Mouse (Mus musculus) small intestine, adult 2 months (tissue): ENCODE data around the gene Mnd1. TPM values are rescaled to one million over a fixed set of nuclear protein-coding genes. Genes with fewer than 3 reads are reported as not detected.
A peak's percentile ranks its signal among the peaks of the same experiment; 100 is the strongest.

Experiments used
- H3K27ac ChIP-seq: fragments of 200-500 bp; 2 replicates; pipeline ENCODE4 v1.5.1; 2012; ENCODE audit warnings: low read depth, low read length, control low read depth, inconsistent platforms; ENCODE audit not compliant: insufficient read depth
- H3K27me3 ChIP-seq: fragments of 200-500 bp; 2 replicates; pipeline ENCODE4 v1.6.1; 2012; ENCODE audit warnings: mild to moderate bottlenecking, moderate library complexity, low read length, inconsistent platforms; ENCODE audit not compliant: control insufficient read depth, insufficient read depth
- H3K36me3 ChIP-seq: fragments of 200-500 bp; 2 replicates; pipeline ENCODE4 v1.6.1; 2012; ENCODE audit warnings: mild to moderate bottlenecking, low read length, control low read depth, inconsistent platforms; ENCODE audit not compliant: control insufficient read depth, insufficient read depth
- H3K4me1 ChIP-seq: fragments of 200-500 bp; 2 replicates; pipeline ENCODE4 v1.6.1; 2012; ENCODE audit warnings: low read length, inconsistent platforms, mixed read lengths; ENCODE audit not compliant: control insufficient read depth, insufficient read depth, insufficient read length
- H3K4me3 ChIP-seq: fragments of 200-500 bp; 2 replicates; pipeline ENCODE4 v1.5.1; 2012; ENCODE audit warnings: low read depth, mild to moderate bottlenecking, control low read depth, inconsistent platforms, low read length, moderate library complexity
- CTCF ChIP-seq: fragments of 200-500 bp; IDR thresholded peaks from 2 replicates; pipeline ENCODE4 v1.5.1; 2012; ENCODE audit warnings: low read depth, mild to moderate bottlenecking, control low read depth, inconsistent platforms, low read length, moderate library complexity, mixed read lengths; ENCODE audit not compliant: insufficient replicate concordance, insufficient read length; ENCODE audit errors: extremely low read depth
- POLR2A ChIP-seq: fragments of 200-500 bp; IDR thresholded peaks from 2 replicates; pipeline ENCODE4 v1.6.1; 2012; ENCODE audit warnings: low read depth, mild to moderate bottlenecking, control low read depth, inconsistent platforms, low read length, moderate library complexity
- WGBS: fragments of 180-500 bp; shearing (Covaris S2); methylation state at CpG from one replicate; pipeline ENCODE4 v1.1.7; 2018; 5-methylcytosine and 5-hydroxymethylcytosine counted together
- polyA plus RNA-seq: library from polyadenylated mRNA; depleted of rRNA; stranded (reverse); fragments of >200 nt; gene quantifications from 2 replicates; pipeline ENCODE4 v1.2.3, GENCODE M21; 2012

Mnd1 gene
- polyA plus RNA-seq, 1 experiment = not detected

DNA sequence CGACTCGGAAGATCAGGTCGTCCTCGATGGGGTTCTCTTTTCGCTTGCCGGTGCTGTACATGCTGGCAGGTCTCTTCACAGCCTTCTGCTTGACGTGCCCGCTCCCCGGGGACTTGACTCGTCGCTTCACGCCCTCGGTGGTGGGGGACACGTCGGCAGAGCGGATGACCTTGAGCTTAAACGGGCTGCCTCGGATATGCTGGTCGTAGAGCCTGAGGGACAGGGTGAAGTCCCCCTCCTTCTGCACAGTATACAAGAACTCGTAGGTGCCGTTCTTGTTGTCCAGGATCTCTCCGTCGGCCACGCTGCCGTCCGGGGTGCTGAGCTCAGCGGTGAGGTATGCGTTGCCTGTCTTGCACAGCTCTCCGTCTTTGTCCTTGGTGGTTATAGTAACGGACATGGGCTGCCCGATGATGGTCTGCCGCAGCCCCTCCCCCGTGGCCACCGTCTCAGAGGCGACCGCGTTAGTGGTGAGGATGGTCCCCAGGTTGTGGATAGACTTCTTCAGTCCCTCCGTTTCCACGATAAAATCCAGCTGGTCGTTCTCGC lies 35.0 kb upstream of the Mnd1 start:
- H3K27me3 ChIP-seq = no peaks in the 10 kb centered on the region
- 62% methylated on average over 41 of the region's 41 CpGs for WGBS
- H3K27ac ChIP-seq = no peak overlapping the region
- H3K4me1 ChIP-seq = peaks cover 7% of the 10 kb centered on the region
- H3K36me3 ChIP-seq = peaks cover 25% of the 10 kb centered on the region
- TF ChIP-seq CTCF (no peak), POLR2A (no peak)
- peak overlapping the region; percentile 15 for H3K4me3 ChIP-seq

DNA sequence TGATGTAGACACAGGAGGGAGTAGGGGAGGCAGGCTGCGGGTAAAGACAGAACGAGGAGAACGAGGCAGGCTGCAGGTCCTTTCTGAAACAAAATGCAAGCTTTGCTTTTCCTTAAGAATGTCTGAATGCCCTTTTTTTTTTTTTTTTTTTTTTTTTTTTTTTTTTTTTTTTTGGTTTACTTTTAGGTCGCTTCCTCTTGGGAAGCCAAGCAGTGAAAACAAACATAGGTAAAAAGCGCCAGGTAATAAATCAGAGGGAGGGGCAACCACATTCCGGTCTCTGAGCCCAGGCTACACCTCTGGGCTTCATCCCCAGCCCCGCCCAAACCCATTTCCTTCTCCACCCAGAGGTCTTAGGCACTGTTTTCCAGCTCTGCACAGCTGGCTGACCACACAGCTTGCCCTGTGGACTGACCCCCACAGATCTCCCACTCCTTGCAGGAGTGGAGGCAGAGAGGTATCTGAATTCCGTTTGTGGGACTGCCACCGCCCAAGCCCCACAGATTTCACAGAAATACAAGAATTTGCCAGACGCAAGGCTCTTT lies 34.1 kb upstream of the Mnd1 start:
- H3K4me3 ChIP-seq = no peak overlapping the region
- TF ChIP-seq CTCF = no peak
- no peak for TF ChIP-seq POLR2A
- peaks cover 23% of the 10 kb centered on the region for H3K36me3 ChIP-seq
- WGBS = 38% methylated on average over 10 of the region's 10 CpGs
- peaks cover 7% of the 10 kb centered on the region for H3K4me1 ChIP-seq
- no peaks in the 10 kb centered on the region for H3K27me3 ChIP-seq
- H3K27ac ChIP-seq = no peak overlapping the region

DNA sequence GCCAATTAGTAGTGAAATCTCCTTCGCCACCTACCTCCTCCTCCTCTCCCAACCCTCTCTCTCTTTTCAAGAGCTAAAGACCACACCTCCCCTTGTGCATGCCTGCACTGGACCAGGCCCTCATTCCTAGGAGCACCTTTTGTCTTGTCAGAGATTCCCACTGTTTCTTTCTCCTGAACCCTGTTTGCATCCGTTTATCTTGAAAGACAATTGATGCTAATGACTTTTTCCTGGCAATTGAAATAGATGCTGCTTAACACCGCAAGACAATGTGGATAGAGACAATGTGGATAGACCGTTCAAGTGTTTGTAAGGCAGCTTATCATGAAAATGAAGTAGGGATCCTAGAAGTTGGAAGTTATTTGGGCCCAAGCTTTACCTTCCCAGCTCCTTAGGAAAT lies 26.1 kb upstream of the Mnd1 start:
- 84% methylated on average over 4 of the region's 4 CpGs for WGBS

DNA sequence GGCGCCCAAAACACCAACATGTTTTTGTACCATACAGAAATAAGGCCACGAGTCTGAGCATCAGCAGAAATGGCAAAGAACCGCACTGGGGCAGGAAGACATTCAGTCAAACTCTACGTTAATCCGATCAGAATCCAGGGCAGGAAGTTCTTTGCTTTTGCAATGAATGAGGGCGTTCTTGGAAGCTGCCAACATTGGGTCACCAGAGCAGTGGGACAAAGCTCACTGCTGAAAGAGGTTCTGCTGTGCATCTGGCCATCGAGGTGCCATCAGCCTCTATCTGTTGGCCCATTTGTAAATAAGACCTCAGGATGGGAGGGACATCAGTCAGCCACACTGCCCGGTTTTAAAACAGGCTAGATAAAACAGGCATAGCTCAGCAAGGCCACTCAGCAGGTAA lies 25.5 kb upstream of the Mnd1 start:
- 62% methylated on average over 8 of the region's 8 CpGs for WGBS
- no peak for TF ChIP-seq POLR2A
- no peak for TF ChIP-seq CTCF
- Histone ChIP-seq H3K4me1 (no peaks in the 10 kb centered on the region; the same call in 1 of the 2 replicates), H3K27me3 (no peaks in the 10 kb centered on the region), H3K4me3 (no peak overlapping the region), H3K36me3 (peaks cover 14% of the 10 kb centered on the region), H3K27ac (no peak overlapping the region)

More for the DNA sequence above, 26.1 kb upstream of the Mnd1 start:
- TF ChIP-seq CTCF (no peak), POLR2A (no peak)
- Histone ChIP-seq H3K36me3 (peaks cover 13% of the 10 kb centered on the region), H3K4me3 (no peak overlapping the region), H3K4me1 (no peaks in the 10 kb centered on the region; the same call in 1 of the 2 replicates), H3K27me3 (no peaks in the 10 kb centered on the region), H3K27ac (no peak overlapping the region)

DNA sequence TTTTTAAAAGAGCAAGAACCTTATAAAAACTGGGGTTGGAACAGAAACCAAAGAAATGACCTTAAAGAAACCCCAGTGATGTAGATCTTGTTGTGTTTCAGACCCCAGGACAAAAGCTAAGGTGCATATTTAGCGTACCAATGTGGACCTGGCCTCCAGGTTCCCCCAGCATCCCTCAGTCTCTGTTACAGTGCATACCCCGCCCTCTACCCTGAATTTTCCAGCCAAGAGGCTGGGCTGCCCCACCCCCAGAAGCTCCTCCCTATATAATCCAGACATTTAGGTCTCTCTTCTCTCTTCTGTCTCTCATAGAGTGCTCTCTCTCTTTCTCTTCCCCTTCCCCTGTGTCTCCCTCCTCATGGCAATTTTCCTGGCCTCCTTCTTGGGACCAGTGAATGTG lies 24.7 kb upstream of the Mnd1 start:
- Histone ChIP-seq H3K4me1 (no peaks in the 10 kb centered on the region; the same call in 1 of the 2 replicates), H3K27ac (no peak overlapping the region), H3K27me3 (no peaks in the 10 kb centered on the region), H3K36me3 (peaks cover 15% of the 10 kb centered on the region), H3K4me3 (no peak overlapping the region)
- TF ChIP-seq CTCF = no peak
- TF ChIP-seq POLR2A = no peak
- WGBS = 83% methylated on average over 2 of the region's 2 CpGs

DNA sequence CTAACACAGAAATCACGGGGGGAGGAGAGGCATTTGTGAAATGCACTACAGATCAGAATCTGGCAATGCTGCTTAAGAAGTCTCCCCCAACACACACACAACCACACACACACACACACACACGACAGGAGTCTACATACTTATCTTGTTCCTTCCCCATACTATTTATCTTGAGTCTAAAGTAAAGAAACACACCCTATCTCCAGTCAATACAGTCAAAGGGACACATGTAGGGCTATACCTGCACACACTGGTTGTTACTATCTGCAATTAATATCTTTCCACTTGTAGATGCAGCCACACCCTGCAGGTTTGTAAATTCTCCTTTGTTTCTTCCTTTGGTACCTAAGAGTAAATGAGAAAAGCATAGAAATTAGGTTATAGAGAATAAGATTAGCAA lies 22.2 kb upstream of the Mnd1 start:
- H3K4me1 ChIP-seq = no peaks in the 10 kb centered on the region; the same call in 1 of the 2 replicates
- 28% methylated on average over 2 of the region's 2 CpGs for WGBS
- H3K4me3 ChIP-seq = no peak overlapping the region
- H3K36me3 ChIP-seq = peaks cover 22% of the 10 kb centered on the region
- H3K27ac ChIP-seq = no peak overlapping the region
- no peaks in the 10 kb centered on the region for H3K27me3 ChIP-seq
- no peak for TF ChIP-seq POLR2A
- TF ChIP-seq CTCF = no peak

DNA sequence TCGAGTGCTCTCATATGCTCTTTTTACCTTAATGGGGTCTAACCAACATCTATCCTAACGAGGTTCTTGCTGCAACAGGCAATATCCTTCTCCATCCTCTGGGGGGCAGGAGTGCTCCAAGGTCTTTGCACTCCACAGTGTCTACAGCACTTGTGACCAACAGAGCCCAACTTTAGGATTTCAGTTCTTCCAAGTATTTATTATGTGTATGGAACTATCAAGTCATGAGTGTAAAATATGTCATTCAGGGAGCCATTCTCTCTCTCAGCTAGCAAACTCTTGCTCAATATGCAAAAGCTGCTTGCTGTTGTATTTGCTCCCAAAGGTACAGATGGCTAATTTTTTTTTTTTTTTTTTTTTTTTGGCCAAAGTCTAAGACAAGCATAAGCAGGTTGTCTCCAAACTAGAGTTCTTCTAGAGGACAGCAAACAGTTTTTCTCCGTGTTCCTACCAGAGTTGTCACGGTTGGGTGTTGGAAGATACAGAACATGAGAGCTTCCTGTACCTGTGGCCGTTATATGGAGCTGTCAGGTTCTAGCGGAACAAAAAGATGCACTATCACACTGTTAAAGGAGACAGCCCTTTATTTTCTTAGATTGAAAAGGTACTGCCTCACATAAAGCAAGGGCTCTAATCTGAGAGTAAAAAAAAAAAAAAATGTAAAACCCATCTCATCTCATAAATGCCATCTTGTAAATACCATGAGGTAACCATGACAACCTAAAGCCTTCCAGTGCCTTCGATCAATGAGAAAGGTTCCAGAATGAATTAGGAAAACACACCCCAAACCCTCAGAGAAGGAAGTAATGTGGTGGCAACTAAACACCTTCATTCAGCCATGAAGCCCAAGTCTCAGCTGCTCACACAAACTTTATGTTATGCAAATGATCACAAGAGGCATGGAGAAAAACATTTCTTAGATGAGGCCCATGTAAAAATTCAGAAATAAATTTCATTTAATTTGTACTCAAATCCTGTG lies 20.0 kb upstream of the Mnd1 start:
- Histone ChIP-seq H3K27ac (no peak overlapping the region), H3K27me3 (no peaks in the 10 kb centered on the region), H3K4me3 (no peak overlapping the region), H3K4me1 (no peaks in the 10 kb centered on the region; the same call in 1 of the 2 replicates), H3K36me3 (peaks cover 31% of the 10 kb centered on the region)
- WGBS = 59% methylated on average over 7 of the region's 7 CpGs
- TF ChIP-seq POLR2A (no peak), CTCF (peak; percentile 74; the same call in 1 of the 2 replicates)
